Mouse (Mus musculus) layer of hippocampus, postnatal 36 days (tissue): Measurements from ENCODE around the gene Nab2. TPM values are rescaled to one million over a fixed set of nuclear protein-coding genes. Genes with fewer than 3 reads are reported as not detected.

Experiments used
- DNase-seq, 2 experiments: peaks; one replicate each; pipeline ENCODE4 v3.0.0; 2022
- total RNA-seq, 2 experiments: library from RNA; stranded (reverse); gene quantifications; 2 replicates each; pipeline ENCODE4 v1.2.3; 2021

Gene Nab2
- total RNA-seq = 10 to 100 TPM; 42.7 to 43.8 TPM

DNA sequence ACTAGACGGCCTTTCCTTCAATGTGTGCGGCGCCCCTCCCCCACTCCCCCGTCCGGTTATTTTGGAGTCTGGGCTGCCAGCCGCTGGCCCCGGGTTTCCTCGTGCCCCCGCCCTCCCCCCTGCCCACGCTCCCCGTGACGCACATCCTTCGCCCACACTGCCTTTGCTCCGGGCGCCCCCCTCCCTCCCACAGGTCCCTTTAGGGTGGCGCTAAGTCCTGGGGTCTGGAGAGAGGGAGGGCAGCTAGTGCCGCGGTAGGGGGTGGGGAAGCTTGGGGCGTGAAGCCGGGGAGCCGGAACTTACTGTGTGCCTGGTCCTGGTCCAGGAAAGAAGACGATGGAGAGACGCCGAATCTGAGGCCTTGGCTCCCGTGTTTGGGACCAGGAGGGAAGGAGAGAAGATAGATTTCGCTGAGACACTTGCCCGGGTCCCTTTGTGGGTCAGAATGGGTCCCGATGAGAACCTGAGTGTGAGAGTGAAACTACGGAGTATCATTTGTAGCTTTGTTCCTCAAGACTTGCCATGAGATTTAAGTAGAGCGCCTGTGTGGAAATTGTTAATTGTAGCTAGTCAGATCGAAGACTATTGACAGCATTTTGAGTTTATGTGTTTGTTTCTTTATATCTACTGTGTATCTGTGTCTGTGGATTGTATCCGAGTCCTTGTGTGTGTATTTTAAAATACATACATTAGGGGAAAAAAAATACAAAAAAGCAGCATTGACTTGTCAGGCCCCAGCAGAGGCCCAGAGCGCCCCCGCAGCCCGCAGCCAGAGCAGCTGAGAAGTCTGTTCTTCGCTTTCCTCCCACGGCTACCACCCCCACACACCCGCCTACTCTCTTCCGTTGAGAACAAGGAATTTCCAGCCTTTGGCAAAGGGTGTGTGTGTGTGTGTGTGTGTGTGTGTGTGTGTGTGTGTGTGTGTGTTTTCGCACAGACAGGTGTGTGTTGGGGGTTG lies at the start of gene Nab2:
Gene Nab2 (minus strand): TSS at position 476 of the 958 bp plus-strand sequence.
- DNase-seq = peak; percentile 69 to 73

GRCm38 (mm10) chr10:127712736-127713135 lies 44.4 kb upstream of the Nab2 start:
- DNase-seq = no peak

- DNase-seq = no peak
Observed at GRCm38 (mm10) chr10:127710331-127710730, 42.0 kb upstream of the Nab2 start.

DNA sequence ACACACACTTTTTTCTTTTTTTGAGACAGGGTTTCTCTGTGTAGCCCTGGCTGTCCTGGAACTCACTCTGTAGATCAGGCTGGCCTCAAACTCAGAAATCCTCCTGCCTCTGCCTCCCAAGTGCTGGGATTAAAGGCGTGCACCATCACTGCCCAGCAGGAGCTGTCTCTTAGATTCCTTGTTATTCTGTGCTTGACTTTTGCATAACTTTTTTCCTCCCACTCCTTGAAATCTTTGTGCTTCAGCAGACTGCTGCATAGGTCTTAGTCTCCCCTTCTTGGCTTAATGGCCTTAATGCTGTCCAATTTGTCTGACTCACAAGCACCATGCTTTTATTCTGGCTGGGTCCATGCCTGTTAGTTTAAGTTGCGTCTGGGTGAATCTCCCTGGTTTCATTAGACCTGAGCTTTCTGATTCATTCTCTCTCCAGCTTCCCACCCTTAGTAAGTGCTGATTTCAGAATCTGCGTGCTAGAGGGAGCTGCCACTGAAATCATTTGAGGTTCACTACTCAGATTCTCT lies 40.5 kb upstream of the Nab2 start:
- DNase-seq = no peak

DNA sequence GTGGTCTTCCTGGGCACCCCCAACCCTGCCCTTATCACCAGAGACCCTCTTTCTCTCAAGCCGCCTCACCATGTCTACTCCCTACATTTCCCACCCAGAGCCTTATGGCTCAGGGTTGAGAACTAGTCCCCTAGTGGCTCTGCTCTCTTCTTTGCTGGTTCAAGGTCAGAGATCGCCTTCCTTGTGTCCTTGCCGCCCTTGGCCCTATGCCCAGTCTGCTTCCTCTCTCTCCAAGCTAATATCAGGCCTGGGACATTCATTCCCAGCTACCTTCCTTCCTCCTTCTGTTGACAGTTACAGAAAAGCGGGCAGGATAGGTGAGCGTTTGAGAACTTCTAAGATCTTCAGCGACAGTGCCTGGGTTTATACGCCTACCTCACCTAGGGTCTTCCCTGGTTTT lies 39.4 kb upstream of the Nab2 start:
- DNase-seq = no peak

DNA sequence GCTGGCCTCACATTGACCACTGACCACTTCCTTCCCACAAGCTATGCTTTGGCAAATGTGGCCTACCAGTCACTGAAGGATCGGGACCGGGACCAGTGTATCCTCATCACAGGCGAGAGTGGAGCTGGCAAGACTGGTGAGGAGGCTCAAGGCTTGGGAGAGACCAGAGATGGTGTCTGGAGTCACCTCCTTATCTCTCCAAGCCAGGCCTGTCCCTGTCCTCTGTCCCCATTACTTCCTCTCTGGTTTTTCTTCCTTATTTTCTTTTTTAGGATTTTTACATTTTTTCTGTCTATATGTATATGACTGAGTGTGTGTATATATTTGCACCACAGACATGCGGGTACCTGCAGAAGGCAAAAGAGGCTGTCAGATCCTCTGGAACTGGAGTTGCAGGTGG lies 37.4 kb upstream of the Nab2 start:
- DNase-seq = no peak

GRCm38 (mm10) chr10:127704766-127705220 lies 36.4 kb upstream of the Nab2 start, which contains the start of gene Myo1a:
Gene Myo1a (plus strand): TSS chr10:127705170.
- DNase-seq = no peak

- DNase-seq = no peak
Observed at GRCm38 (mm10) chr10:127704293-127704692, 35.9 kb upstream of the Nab2 start.

GRCm38 (mm10) chr10:127703299-127703698 lies 34.9 kb upstream of the Nab2 start:
- no peak for DNase-seq

DNA sequence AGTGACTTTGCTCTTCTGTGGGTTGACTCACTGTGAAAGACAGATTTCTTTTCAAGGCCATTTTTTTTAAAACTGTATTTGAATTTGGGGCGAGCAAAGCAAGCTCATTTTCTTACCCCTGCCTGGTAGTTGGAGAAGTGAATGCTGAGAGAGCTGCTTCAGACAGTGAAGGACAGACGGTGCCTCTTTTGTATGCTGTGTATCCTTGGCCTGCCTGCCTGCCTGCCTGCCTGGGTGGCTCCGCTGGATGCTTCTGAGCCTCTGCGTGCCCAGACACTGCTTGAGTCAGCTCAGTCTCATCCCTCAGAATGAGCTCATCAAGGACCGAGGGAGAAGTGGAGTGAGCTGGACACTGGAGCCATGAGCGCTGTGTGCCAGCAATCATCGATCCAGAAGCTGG lies 30.6 kb upstream of the Nab2 start:
- DNase-seq = no peak

DNA sequence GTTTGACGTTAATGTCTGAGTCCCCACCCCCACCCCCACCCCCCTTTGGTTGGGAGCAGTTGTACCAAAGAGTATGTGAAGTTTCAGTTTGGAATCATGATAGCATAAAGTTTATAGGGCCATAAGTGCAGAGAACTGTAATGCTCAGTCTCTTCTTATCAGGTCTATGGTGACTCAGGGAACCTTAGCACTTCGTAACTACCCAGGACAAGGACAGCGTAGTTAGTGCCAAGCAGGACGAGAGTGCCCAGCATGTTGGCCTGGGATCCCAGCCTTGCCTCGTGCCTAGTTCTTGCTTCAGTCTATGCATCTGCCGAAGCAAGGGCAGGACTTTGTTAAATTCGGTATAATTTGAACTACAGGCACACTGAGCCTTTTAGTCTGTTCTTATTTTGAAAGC lies 27.4 kb upstream of the Nab2 start:
- DNase-seq = no peak

DNA sequence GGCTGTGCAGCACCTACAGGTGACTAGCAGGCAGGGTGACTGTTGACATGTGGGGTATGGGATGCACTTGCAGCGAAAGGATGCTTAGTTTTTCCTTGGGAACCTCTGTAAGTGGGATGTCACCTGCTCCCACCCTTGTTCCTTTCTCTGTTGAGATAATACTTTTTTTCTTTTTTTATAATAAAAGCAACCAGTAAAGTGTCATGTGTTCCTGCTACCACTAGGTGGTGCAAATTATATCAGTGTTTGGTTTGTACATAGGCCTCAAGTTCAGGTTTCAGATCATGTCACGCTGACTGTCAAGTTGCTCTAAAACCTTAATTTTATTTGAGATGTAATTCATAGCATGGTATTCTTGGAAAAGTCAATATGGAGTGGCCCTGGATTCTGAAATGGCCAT lies 26.3 kb upstream of the Nab2 start:
- no peak for DNase-seq

- DNase-seq = no peak
Observed at GRCm38 (mm10) chr10:127691053-127691452, 22.7 kb upstream of the Nab2 start.

DNA sequence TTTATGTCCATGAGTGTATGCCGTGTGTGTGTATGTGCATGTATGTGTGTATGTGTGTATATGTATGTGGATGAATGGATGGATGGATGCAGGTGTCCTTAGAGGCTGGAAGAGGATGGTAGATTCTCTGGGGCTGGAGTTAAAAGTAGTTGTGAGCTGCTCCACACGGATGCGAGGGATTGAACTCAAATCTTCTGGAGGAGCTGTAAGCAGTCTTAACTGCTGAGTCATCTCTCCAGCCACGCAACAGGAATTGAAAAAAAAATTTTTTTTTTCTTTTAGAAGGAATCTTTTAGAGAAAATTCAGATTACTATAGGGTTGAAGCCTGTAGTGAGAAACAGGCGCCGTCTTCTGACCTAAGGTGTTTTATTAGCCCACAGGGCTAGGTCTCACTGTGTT lies 14.5 kb upstream of the Nab2 start:
- DNase-seq = no peak

- DNase-seq = no peak
Observed at GRCm38 (mm10) chr10:127679881-127680280, 11.5 kb upstream of the Nab2 start.

DNA sequence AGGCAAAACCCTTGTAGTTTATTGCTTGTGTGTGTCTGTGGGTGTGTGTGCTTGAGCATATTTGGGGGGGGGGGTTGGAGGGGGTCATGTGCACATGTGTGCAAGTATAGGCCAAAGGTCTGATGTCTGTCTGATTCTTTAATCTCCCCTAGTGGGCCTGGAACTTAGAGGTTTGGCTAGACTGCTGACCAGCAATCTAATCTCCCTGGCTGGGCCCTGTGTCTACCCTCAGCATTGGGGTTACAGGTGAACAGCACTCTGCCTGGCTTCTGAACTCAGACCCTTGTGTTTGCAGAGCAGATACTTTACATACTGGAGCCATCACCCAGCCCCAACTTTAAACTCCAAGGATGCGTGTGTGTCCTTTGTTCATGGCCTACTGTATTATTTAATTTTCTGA lies 10.8 kb upstream of the Nab2 start:
- no peak for DNase-seq

DNA sequence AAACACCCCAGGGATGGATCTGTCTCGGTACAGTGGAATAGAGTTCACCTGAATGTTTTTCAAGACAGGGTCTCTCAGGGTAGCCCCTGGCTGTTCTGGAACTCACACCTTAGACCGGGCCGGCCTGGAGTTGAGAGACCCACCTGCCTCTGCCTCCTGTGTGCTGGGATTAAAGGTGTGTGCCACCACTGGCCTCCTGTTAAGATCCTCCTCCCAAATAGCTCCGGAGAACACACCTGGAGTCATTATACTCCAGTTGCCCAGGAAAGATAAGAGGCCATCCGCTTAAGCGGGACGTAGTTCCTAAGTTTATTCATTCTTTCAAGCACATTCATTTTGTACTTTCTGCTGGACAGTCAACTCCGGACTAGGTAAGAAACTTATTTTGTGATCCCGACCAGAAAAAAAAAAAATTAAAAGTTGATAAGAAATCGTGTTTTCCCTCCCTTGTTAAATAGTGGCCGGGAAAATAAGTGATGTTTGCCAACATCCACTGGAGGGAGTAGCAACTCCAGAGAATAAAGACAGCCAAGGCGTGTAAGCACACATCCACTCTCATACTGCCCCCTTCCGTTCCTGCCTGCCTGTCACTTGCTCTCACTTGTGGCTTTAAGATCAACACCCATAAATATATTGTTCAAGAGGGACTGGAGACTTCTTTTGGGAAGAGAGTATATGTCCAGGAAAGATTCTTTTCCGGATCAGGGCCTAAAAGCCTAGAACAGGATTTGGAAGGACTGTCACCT lies 9.4 kb upstream of the Nab2 start:
- DNase-seq = peak in 1 of 2 experiments; percentile 37

- DNase-seq = peak; percentile 90 to 93
Observed at GRCm38 (mm10) chr10:127676691-127677548, 8.6 kb upstream of the Nab2 start.

- DNase-seq = no peak
Observed at GRCm38 (mm10) chr10:127675859-127676398, 7.6 kb upstream of the Nab2 start.

GRCm38 (mm10) chr10:127674794-127675522 lies 6.6 kb upstream of the Nab2 start:
- DNase-seq = peak; percentile 81 to 83

- DNase-seq = no peak
Observed at GRCm38 (mm10) chr10:127674046-127674655, 5.8 kb upstream of the Nab2 start.
